In the genomic region with DNA sequence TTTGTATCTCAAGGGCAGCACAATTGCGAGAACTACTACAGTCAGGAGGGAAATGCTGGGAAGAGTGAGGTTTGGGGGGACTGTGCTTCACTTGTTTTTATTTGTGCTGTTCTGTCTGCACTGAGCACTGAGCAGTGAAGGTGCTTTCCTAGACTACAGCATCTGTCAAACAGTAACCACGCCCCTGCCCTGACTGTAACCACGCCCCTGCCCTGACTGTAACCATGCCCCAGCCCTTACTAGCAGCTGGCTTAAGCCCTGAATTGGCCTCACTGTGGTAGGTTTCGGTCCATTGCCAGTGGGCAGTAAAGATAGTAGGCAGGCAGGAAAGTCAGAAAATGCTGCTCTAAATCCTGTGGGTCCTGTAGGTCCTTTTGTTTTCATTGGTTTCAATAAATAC, we compare ENCODE assay signal across 9 mouse cellular contexts.
A peak's percentile ranks its signal among the peaks of the same experiment; 100 is the strongest.
DNase-seq lines count a peak whose midpoint lies in the region; ATAC-seq and TF ChIP-seq lines count a peak whose summit lies in the region.
"Had no signal": no experiment of that assay in that cellular context is flagged by ENCODE, and none has a peak within 500 bp of the region (broad histone marks: within the 10 kb centered on the region; RNA-seq: fewer than 3 reads in every experiment).

No protein-coding gene starts in this region.

- DNase-seq in heart, postnatal 4 days, result peak; percentile 8
- DNase-seq in heart, postnatal 10 days, result no peak
- peak; percentile 84 for DNase-seq in CH12.LX (ENCODE audit: extremely low read depth)
- DNase-seq in induced T-regulatory cell, adult 2 months (ENCODE audit: low read depth), result peak; percentile 31
- peak; percentile 12 for DNase-seq in liver, embryonic 13.5 days
- no peak for DNase-seq in cerebellum, adult 9-10 months
- no peak for DNase-seq in urinary bladder, adult 18-20 months (ENCODE audit: low spot score in 2 of 2)
- DNase-seq in urinary bladder, postnatal 25 days (ENCODE audit: low spot score), result no peak

- intact Hi-C loops in heart, postnatal 10 days (cut with DNase I), result no loop called here

- in situ Hi-C loops in CH12.LX (cut with MboI; ENCODE audit: low pct_ligation_motif_present, low pct_unique_long_range_greater_than_20kb, low sequenced_read_pairs), result no loop called here

- peak; percentile 55; the same call in 1 of the 2 replicates for ATAC-seq in liver, embryonic 13.5 days (ENCODE audit: low read depth)

- H3K9ac ChIP-seq in CH12.LX (ENCODE audit: insufficient read depth, low read depth), result no peak overlapping the region
- no peak overlapping the region for H3K9ac ChIP-seq in liver, embryonic 13.5 days
- H3K9ac ChIP-seq: hindbrain, embryonic 13.5 days had no signal

- H3K4me1 ChIP-seq in CH12.LX (ENCODE audit: control insufficient read depth in 1 of 2, insufficient read depth in 2 of 2), result peaks cover 9 to 51% of the 10 kb centered on the region in 2 experiments; a peak in 3 of 4 replicates
- H3K4me1 ChIP-seq in liver, embryonic 13.5 days (replicated peaks), result no peaks in the 10 kb centered on the region
- H3K4me1 ChIP-seq: hindbrain, embryonic 13.5 days had no signal

- no peaks in the 10 kb centered on the region for H3K79me2 ChIP-seq in CH12.LX (replicated peaks; ENCODE audit: control insufficient read depth, extremely low read depth, insufficient read depth, poor library complexity, severe bottlenecking)

- TF ChIP-seq EP300 in CH12.LX (IDR thresholded peaks at IDR 0.05; ENCODE audit: low read length), result no peak

- H3K27ac ChIP-seq in CH12.LX (ENCODE audit: insufficient read depth, low read depth), result no peak overlapping the region
- H3K27ac ChIP-seq in liver, embryonic 13.5 days, result no peak overlapping the region
- H3K27ac ChIP-seq: hindbrain, embryonic 13.5 days had no signal

- TF ChIP-seq RAD21 in CH12.LX (IDR thresholded peaks at IDR 0.05; ENCODE audit: low read depth, low read length), result no peak

- TF ChIP-seq POLR2A in CH12.LX (IDR thresholded peaks at IDR 0.05; ENCODE audit: low read depth, low read length), result no peak

- H3K9me3 ChIP-seq in CH12.LX (replicated peaks; ENCODE audit: low read length), result no peaks in the 10 kb centered on the region
- H3K9me3 ChIP-seq in liver, embryonic 13.5 days (replicated peaks), result no peaks in the 10 kb centered on the region
- H3K9me3 ChIP-seq: hindbrain, embryonic 13.5 days had no signal

- H3K36me3 ChIP-seq in CH12.LX (replicated peaks in 1 of 2; ENCODE audit: control insufficient read depth in 1 of 2, insufficient read depth in 1 of 2, low read length in 1 of 2), result no peaks in the 10 kb centered on the region
- H3K36me3 ChIP-seq in liver, embryonic 13.5 days, result no peaks in the 10 kb centered on the region
- H3K36me3 ChIP-seq: hindbrain, embryonic 13.5 days had no signal

- WGBS in liver, embryonic 13.5 days (ENCODE audit: insufficient replicate concordance), result 42% methylated on average over 4 of the region's 4 CpGs

- H3K4me2 ChIP-seq in CH12.LX (ENCODE audit: insufficient read depth, low read depth, poor library complexity, severe bottlenecking), result no peak overlapping the region
- H3K4me2 ChIP-seq in liver, embryonic 13.5 days, result no peak overlapping the region
- H3K4me2 ChIP-seq: hindbrain, embryonic 13.5 days had no signal

- TF ChIP-seq CTCF in CH12.LX (conservative IDR thresholded peaks at IDR 0.05 in 1 of 2, IDR thresholded peaks at IDR 0.05 in 1 of 2; ENCODE audit: low read depth in 2 of 2, low read length in 2 of 2), result no peak

- H3K27me3 ChIP-seq in CH12.LX (replicated peaks), result no peaks in the 10 kb centered on the region
- H3K27me3 ChIP-seq in liver, embryonic 13.5 days, result no peaks in the 10 kb centered on the region
- H3K27me3 ChIP-seq: hindbrain, embryonic 13.5 days had no signal

- dilution Hi-C loops in CH12.LX (cut with MboI; ENCODE audit: extremely low pct_ligation_motif_present, extremely low pct_unique_long_range_greater_than_20kb, low sequenced_read_pairs), result no loop called here

- H3K4me3 ChIP-seq in CH12.LX (replicated peaks in 1 of 3; ENCODE audit: low read depth in 2 of 3, low read length in 2 of 3, poor library complexity in 1 of 3), result no peak overlapping the region
- H3K4me3 ChIP-seq in liver, embryonic 13.5 days (replicated peaks), result no peak overlapping the region
- H3K4me3 ChIP-seq: hindbrain, embryonic 13.5 days had no signal

TF ChIP-seq in CH12.LX, 34 proteins besides CTCF, POLR2A, EP300 and RAD21:
- TF ChIP-seq IRF4 (IDR thresholded peaks at IDR 0.05; ENCODE audit: low read depth, low read length), result peak; percentile 42; the same call in 1 of the 2 replicates
- 0 out of 2 replicates have a peak, but pooled peaks have one; percentile 25 for TF ChIP-seq TCF12 (IDR thresholded peaks at IDR 0.05; ENCODE audit: low read depth, low read length)
- TF ChIP-seq USF1 (IDR thresholded peaks at IDR 0.05; ENCODE audit: low read depth, low read length), result no peak

Comparison
In these comparisons a context has a peak if more than half of its experiments do, and no peak if none do; other contexts are left out.
1. DNase-seq: peak in heart, postnatal 4 days (single experiment), CH12.LX (single experiment), induced T-regulatory cell, adult 2 months (single experiment) and liver, embryonic 13.5 days (single experiment); none in heart, postnatal 10 days (0 of 2), cerebellum, adult 9-10 months (single experiment), urinary bladder, adult 18-20 months (0 of 2) and urinary bladder, postnatal 25 days (single experiment).